Mouse (Mus musculus): Measurements from ENCODE around the gene Zbtb5. TPM values are rescaled to one million over a fixed set of nuclear protein-coding genes. Genes with fewer than 3 reads are reported as not detected.
"Not testable (repeated sequence)": the region's sequence is repeated elsewhere in the genome, so short reads cannot be mapped to it uniquely, and the experiment has no call there.

The Zbtb5 gene
- polyA plus RNA-seq, 1 experiment from 2014 or later = 5.2 TPM

- no peak for DNase-seq
- WGBS (ENCODE audit: insufficient replicate concordance) = 57% methylated on average over 3 of the region's 3 CpGs
- Histone ChIP-seq H3K27ac (0 out of 2 replicates have a peak overlapping the region, but pooled peaks have one; percentile 25), H3K4me3 (replicated peaks) (no peak overlapping the region), H3K4me2 (no peak overlapping the region), H3K36me3 (no peaks in the 10 kb centered on the region), H3K9ac (no peak overlapping the region), H3K4me1 (replicated peaks) (peaks cover 18% of the 10 kb centered on the region), H3K9me3 (replicated peaks) (no peaks in the 10 kb centered on the region), H3K27me3 (no peaks in the 10 kb centered on the region)
- no peak for ATAC-seq (ENCODE audit: low read depth)
Measured at GRCm38 (mm10) chr4:45005452-45005851, 6.8 kb downstream of the Zbtb5 start.

- Histone ChIP-seq H3K4me3 (replicated peaks) (no peak overlapping the region), H3K27me3 (no peaks in the 10 kb centered on the region), H3K9me3 (replicated peaks) (no peaks in the 10 kb centered on the region), H3K36me3 (peaks cover 2% of the 10 kb centered on the region), H3K9ac (no peak overlapping the region), H3K4me2 (no peak overlapping the region), H3K4me1 (replicated peaks) (peaks cover 30% of the 10 kb centered on the region), H3K27ac (no peak overlapping the region)
- DNase-seq (no peak), ATAC-seq (ENCODE audit: low read depth) (no peak)
- WGBS (ENCODE audit: insufficient replicate concordance) = 78% methylated on average over 6 of the region's 6 CpGs
Measured at GRCm38 (mm10) chr4:45000001-45000400, 12.2 kb downstream of the Zbtb5 start.

GRCm38 (mm10) chr4:44998071-44998470 is 14.1 kb downstream of the Zbtb5 start:
- Histone ChIP-seq H3K4me3 (replicated peaks) (no peak overlapping the region), H3K36me3 (peaks cover 17% of the 10 kb centered on the region), H3K4me2 (no peak overlapping the region), H3K4me1 (replicated peaks) (peaks cover 49% of the 10 kb centered on the region), H3K27ac (no peak overlapping the region), H3K27me3 (no peaks in the 10 kb centered on the region), H3K9me3 (replicated peaks) (no peaks in the 10 kb centered on the region), H3K9ac (no peak overlapping the region)
- DNase-seq = no peak
- WGBS (ENCODE audit: insufficient replicate concordance) = 74% methylated on average over 3 of the region's 3 CpGs
- no peak for ATAC-seq (ENCODE audit: low read depth)

- ATAC-seq (ENCODE audit: low read depth) = no peak
- H3K4me3 ChIP-seq (replicated peaks) = no peak overlapping the region
- no peaks in the 10 kb centered on the region for H3K27me3 ChIP-seq
- H3K9ac ChIP-seq = peak overlapping the region; percentile 59
- DNase-seq = no peak
- H3K9me3 ChIP-seq (replicated peaks) = no peaks in the 10 kb centered on the region
- H3K27ac ChIP-seq = peak overlapping the region; percentile 89
- peaks cover 44% of the 10 kb centered on the region for H3K36me3 ChIP-seq
- peak overlapping the region; percentile 56; the same call in 1 of the 2 replicates for H3K4me2 ChIP-seq
- 85% methylated on average over 18 of the region's 18 CpGs for WGBS (ENCODE audit: insufficient replicate concordance)
- peaks cover 54% of the 10 kb centered on the region for H3K4me1 ChIP-seq (replicated peaks)
Measured at GRCm38 (mm10) chr4:44994776-44995175, 17.4 kb downstream of the Zbtb5 start.

GRCm38 (mm10) chr4:44993847-44994246 is 18.4 kb downstream of the Zbtb5 start:
- Histone ChIP-seq H3K36me3 (peaks cover 53% of the 10 kb centered on the region), H3K9me3 (replicated peaks) (no peaks in the 10 kb centered on the region), H3K4me3 (replicated peaks) (peak overlapping the region; percentile 11; the same call in 1 of the 2 replicates), H3K9ac (peak overlapping the region; percentile 59), H3K27ac (peak overlapping the region; percentile 89), H3K4me2 (peak overlapping the region; percentile 56), H3K27me3 (no peaks in the 10 kb centered on the region), H3K4me1 (replicated peaks) (peaks cover 48% of the 10 kb centered on the region)
- ATAC-seq (ENCODE audit: low read depth) (peak; percentile 99), DNase-seq (peak; percentile 81)
- WGBS (ENCODE audit: insufficient replicate concordance) = 33% methylated on average over 9 of the region's 9 CpGs

- not testable (repeated sequence) for ATAC-seq (ENCODE audit: low read depth); H3K9ac ChIP-seq; H3K4me3 ChIP-seq (replicated peaks); DNase-seq; H3K4me2 ChIP-seq; H3K9me3 ChIP-seq (replicated peaks); H3K27me3 ChIP-seq
- peaks cover 48% of the 10 kb centered on the region for H3K4me1 ChIP-seq (replicated peaks)
- WGBS (ENCODE audit: insufficient replicate concordance) = 79% methylated on average over 14 of the region's 14 CpGs
- peak overlapping the region; percentile 89 for H3K27ac ChIP-seq
- H3K36me3 ChIP-seq = peaks cover 60% of the 10 kb centered on the region
Measured at GRCm38 (mm10) chr4:44993179-44993578, 19.0 kb downstream of the Zbtb5 start.

- not testable (repeated sequence) for H3K27me3 ChIP-seq; H3K4me3 ChIP-seq (replicated peaks); ATAC-seq (ENCODE audit: low read depth); H3K9ac ChIP-seq; DNase-seq; H3K9me3 ChIP-seq (replicated peaks); H3K4me2 ChIP-seq; H3K27ac ChIP-seq
- whole genome bisulfite sequencing (ENCODE audit: insufficient replicate concordance) = 89% methylated on average over 11 of the region's 11 CpGs
- Histone ChIP-seq H3K36me3 (peaks cover 68% of the 10 kb centered on the region), H3K4me1 (replicated peaks) (peaks cover 43% of the 10 kb centered on the region)
Measured at GRCm38 (mm10) chr4:44992330-44992729, 19.9 kb downstream of the Zbtb5 start.

GRCm38 (mm10) chr4:44990560-44990959 is 21.7 kb downstream of the Zbtb5 start:
- peaks cover 30% of the 10 kb centered on the region for H3K4me1 ChIP-seq (replicated peaks)
- no peak overlapping the region for H3K9ac ChIP-seq
- no peaks in the 10 kb centered on the region for H3K27me3 ChIP-seq
- no peak overlapping the region for H3K4me2 ChIP-seq
- no peak overlapping the region for H3K4me3 ChIP-seq (replicated peaks)
- ATAC-seq (ENCODE audit: low read depth) (no peak), DNase-seq (no peak)
- H3K9me3 ChIP-seq (replicated peaks) = no peaks in the 10 kb centered on the region
- WGBS (ENCODE audit: insufficient replicate concordance) = 89% methylated on average over 5 of the region's 5 CpGs
- peaks cover 83% of the 10 kb centered on the region for H3K36me3 ChIP-seq
- no peak overlapping the region for H3K27ac ChIP-seq

- ATAC-seq (ENCODE audit: low read depth) = no peak
- Histone ChIP-seq H3K9ac (peak overlapping the region; percentile 92), H3K4me3 (replicated peaks) (peak overlapping the region; percentile 84)
Measured at GRCm38 (mm10) chr4:44983131-44983740, 29.0 kb downstream of the Zbtb5 start.

GRCm38 (mm10) chr4:44982440-44983130 is 29.6 kb downstream of the Zbtb5 start:
- peak overlapping the region; percentile 84 for H3K4me3 ChIP-seq (replicated peaks)
- H3K36me3 ChIP-seq = peaks cover 39% of the 10 kb centered on the region
- H3K27ac ChIP-seq = peak overlapping the region; percentile 89
- no peak for DNase-seq
- WGBS (ENCODE audit: insufficient replicate concordance) = 46% methylated on average over 11 of the region's 11 CpGs
- H3K27me3 ChIP-seq = no peaks in the 10 kb centered on the region
- peaks cover 56% of the 10 kb centered on the region for H3K4me1 ChIP-seq (replicated peaks)
- H3K9me3 ChIP-seq (replicated peaks) = no peaks in the 10 kb centered on the region
- H3K9ac ChIP-seq = peak overlapping the region; percentile 92
- no peak for ATAC-seq (ENCODE audit: low read depth)
- H3K4me2 ChIP-seq = peak overlapping the region; percentile 96

More at GRCm38 (mm10) chr4:44983131-44983740, 29.0 kb downstream of the Zbtb5 start:
- WGBS (ENCODE audit: insufficient replicate concordance) = 65% methylated on average over 10 of the region's 10 CpGs
- Histone ChIP-seq H3K27ac (peak overlapping the region; percentile 37), H3K4me1 (replicated peaks) (peaks cover 56% of the 10 kb centered on the region), H3K9me3 (replicated peaks) (no peaks in the 10 kb centered on the region), H3K36me3 (peaks cover 45% of the 10 kb centered on the region), H3K27me3 (no peaks in the 10 kb centered on the region), H3K4me2 (peak overlapping the region; percentile 96)
- DNase-seq = no peak

- peak overlapping the region; percentile 92 for H3K9ac ChIP-seq
- H3K4me2 ChIP-seq = peak overlapping the region; percentile 96
- ATAC-seq (ENCODE audit: low read depth) (no peak), DNase-seq (no peak)
- H3K4me3 ChIP-seq (replicated peaks) = peak overlapping the region; percentile 84
- peaks cover 32% of the 10 kb centered on the region for H3K36me3 ChIP-seq
- no peaks in the 10 kb centered on the region for H3K27me3 ChIP-seq
- peaks cover 56% of the 10 kb centered on the region for H3K4me1 ChIP-seq (replicated peaks)
- no peaks in the 10 kb centered on the region for H3K9me3 ChIP-seq (replicated peaks)
- 32% methylated on average over 5 of the region's 5 CpGs for WGBS (ENCODE audit: insufficient replicate concordance)
- H3K27ac ChIP-seq = peak overlapping the region; percentile 89
Measured at GRCm38 (mm10) chr4:44981974-44982287, 30.3 kb downstream of the Zbtb5 start.
